Mouse (Mus musculus) cortical plate, adult 2 months (tissue): ENCODE measurements around the gene Myo3b. TPM values are rescaled to one million over a fixed set of nuclear protein-coding genes. Genes with fewer than 3 reads are reported as not detected.

Source experiments
- H3K27ac ChIP-seq: fragments of 200-500 bp; 2 replicates; pipeline ENCODE4 v1.5.1; 2012; ENCODE audit warnings: low read length, control low read depth, inconsistent platforms; ENCODE audit not compliant: insufficient read depth
- H3K4me1 ChIP-seq: fragments of 200-500 bp; 2 replicates; pipeline ENCODE4 v1.6.1; 2011; ENCODE audit warnings: low read length; ENCODE audit not compliant: control insufficient read depth, insufficient read depth
- H3K4me3 ChIP-seq: fragments of 200-500 bp; 2 replicates; pipeline ENCODE4 v1.5.1; 2011; ENCODE audit warnings: mild to moderate bottlenecking, low read length, control low read depth; ENCODE audit not compliant: insufficient read depth
- CTCF ChIP-seq: fragments of 200-500 bp; IDR thresholded peaks from 2 replicates; pipeline ENCODE4 v1.5.1; 2011; ENCODE audit warnings: mild to moderate bottlenecking, control low read depth, low read length; ENCODE audit not compliant: insufficient read depth; ENCODE audit errors: extremely low read depth
- POLR2A ChIP-seq: fragments of 200-500 bp; IDR thresholded peaks from 2 replicates; pipeline ENCODE4 v1.6.1; 2011; ENCODE audit warnings: mild to moderate bottlenecking, low read length, control low read depth; ENCODE audit not compliant: insufficient read depth; ENCODE audit errors: extremely low read depth
- polyA plus RNA-seq: library from polyadenylated mRNA; depleted of rRNA; stranded (reverse); fragments of >200 nt; gene quantifications from 2 replicates; pipeline ENCODE4 v1.2.3, GENCODE M21; 2012

The Myo3b gene
- polyA plus RNA-seq, 1 experiment: 0.44 TPM

DNA sequence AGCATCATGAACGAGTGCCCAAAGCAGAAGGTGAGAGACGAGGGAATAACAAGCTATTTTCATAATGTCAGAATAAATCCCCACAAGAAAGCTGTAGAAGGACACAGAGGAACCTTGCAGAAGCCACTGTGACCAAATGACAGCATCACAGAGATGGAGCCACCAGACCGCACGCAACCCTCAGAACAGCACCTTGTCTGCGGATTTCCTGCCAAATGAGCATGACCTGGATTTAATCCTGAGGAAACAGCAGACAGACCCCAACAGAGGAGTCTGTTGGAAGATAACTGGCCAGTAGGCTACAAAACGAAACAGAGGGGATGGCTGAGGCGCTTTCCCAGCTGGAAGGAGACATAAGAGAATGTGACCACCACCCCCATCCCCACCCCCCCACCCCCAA lies 300.1 kb downstream of the Myo3b start:
- H3K27ac ChIP-seq: no peak overlapping the region
- no peak for TF ChIP-seq CTCF
- TF ChIP-seq POLR2A: no peak
- no peaks in the 10 kb centered on the region for H3K4me1 ChIP-seq
- H3K4me3 ChIP-seq: no peak overlapping the region

DNA sequence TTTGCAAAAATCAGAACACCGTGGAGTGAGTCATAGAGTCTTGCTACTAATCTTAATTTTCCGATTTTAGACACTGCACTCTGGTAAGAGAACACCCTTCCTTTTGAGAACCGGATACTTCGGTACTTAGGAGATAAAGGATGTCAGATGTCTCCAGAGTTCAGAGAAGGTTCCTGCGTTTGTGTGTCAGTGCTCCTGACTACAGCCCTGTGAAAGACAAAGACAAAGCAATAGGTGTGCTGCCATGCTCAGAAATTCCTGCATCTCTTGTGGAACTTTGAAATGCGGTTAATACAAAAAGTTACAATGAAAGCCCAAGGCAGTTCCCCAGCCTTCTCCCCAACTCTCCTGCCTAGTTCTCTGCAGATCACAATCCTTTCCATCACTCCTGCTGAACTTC lies 300.6 kb downstream of the Myo3b start:
- Histone ChIP-seq H3K27ac (no peak overlapping the region), H3K4me3 (no peak overlapping the region), H3K4me1 (no peaks in the 10 kb centered on the region)
- TF ChIP-seq POLR2A (no peak), CTCF (no peak)

DNA sequence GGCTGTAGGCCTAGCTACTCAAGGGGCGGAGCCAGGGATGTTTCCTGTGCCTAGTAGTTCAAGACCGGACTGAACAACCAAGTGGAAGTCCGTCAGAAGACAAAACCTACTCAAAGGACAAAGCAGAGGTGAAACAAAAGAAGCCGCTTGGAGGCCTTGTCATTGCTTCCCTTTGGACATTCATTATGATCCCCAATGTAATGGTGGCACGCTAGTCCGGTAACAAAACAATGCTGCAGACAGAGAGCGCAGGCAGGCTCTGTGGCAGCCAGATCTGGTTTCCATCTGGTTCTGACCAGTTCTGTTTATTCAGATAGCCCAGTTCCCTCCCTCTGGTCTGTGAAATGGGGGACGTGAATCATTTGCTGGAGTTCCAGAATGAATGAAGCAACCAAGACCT lies 301.3 kb downstream of the Myo3b start:
- H3K4me3 ChIP-seq: no peak overlapping the region
- no peak overlapping the region for H3K27ac ChIP-seq
- no peaks in the 10 kb centered on the region for H3K4me1 ChIP-seq
- TF ChIP-seq CTCF: no peak
- no peak for TF ChIP-seq POLR2A

DNA sequence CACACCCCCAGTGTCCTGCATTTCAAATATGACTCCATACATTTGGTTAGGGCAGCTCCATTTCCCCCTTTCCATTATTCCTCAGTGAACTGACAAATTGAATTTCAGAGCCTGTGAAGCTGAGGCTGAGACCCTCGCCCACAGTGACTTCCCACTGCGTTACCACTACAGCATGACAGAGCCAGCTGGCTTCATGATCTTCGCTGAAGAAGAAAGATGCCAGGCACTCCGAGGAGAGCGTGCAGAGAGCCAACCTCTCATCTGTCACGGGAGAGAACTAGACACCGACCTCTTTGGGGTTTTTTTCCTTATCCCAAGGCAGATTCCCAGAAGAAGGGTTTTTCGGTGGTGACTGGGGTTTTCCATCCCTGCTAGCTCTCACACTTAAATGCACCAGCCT lies 306.2 kb downstream of the Myo3b start:
- H3K27ac ChIP-seq: no peak overlapping the region
- no peak overlapping the region for H3K4me3 ChIP-seq
- H3K4me1 ChIP-seq: no peaks in the 10 kb centered on the region
- TF ChIP-seq CTCF: no peak
- no peak for TF ChIP-seq POLR2A

DNA sequence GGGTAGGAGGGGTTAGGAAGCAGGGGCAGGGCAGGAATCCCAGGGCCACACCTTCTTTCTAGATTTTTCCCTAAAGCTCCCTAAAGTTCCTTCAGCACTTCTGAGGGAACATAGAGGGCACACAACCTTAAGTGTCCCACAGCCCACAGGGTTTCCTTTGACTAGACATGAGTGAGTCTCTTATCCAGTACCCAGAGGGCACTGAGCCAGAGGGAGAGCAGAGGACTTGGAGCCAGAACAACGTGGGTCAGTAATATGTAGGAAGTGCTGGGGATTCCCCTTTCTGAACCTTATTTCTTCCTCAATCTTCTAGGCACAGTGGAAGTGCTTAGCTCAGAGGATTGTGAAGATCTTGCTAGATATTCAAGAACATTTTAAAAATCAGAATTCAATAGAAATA lies 308.6 kb downstream of the Myo3b start:
- Histone ChIP-seq H3K27ac (no peak overlapping the region), H3K4me3 (no peak overlapping the region), H3K4me1 (no peaks in the 10 kb centered on the region)
- no peak for TF ChIP-seq POLR2A
- no peak for TF ChIP-seq CTCF

DNA sequence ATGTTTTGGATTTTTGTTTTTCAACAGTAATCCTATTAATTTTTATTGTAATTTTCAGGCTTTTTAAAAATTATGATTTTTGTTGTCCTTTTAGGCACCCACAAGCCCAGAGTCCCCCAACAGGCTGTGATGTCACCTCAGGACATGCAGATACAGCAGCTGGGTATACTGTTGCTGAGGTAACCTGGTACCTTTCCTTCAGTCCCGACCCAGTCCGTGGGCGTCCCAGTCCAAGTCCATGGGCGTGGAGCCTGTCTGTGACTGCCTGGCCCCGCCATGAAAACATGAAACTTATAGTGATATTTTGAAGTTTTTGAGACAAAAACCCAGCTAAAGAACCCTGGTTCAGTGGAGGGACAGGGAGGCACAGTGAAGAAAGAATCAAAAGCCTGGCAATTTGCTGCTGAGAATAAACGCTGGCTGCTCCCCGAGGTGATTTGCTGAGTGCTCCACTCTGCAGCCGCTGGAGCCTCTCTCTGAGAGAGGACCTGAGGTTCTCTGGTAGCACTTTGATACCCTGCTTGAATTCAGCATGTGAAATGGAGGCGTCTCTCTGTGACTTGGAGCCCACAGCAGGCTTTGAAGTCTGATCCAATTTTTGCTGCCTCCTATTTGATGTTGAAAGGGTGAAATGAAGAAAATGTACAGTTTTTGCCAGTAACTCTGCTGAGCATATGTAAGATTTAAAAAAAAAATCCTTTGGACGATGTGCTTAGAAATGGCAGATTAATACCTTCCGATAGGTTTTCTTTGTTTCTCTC lies 310.0 kb downstream of the Myo3b start:
- TF ChIP-seq POLR2A (no peak), CTCF (no peak)
- H3K4me3 ChIP-seq: no peak overlapping the region
- H3K27ac ChIP-seq: no peak overlapping the region
- no peaks in the 10 kb centered on the region for H3K4me1 ChIP-seq

DNA sequence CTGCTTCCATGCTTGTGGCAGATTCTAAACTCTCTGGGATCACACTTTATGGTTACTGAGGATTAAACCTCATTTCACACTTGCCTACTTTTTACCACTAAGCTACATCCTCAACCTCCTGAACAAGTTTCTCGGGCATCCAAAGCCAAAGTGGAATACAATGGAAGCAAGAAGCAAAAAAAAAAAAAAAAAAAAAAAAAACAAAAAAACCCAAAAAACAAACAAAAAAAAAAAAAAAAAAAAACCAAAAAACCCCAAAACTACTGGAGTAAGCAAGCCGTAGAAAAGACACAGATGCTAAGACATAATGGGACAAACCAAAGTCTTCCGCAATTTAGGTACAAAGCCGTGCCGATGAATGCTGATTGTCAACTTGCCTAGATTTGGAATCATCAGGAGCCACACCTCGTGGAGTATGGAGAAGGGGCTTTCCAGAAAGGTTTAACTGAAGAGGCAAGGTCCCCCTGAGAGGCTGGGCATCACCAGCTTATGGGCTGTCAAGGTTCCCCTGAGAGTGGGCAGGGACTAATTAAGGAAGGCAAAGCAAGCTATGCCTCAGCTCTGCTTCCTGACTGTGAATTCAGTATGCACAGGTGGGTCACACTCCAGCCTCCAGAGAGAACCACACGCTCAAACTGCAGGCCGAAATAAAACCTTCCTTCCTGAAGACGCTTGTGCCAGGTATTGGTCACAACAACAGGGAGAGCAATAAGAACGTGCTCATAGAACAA lies 313.7 kb downstream of the Myo3b start:
- Histone ChIP-seq H3K4me1 (no peaks in the 10 kb centered on the region), H3K27ac (no peak overlapping the region), H3K4me3 (no peak overlapping the region)
- no peak for TF ChIP-seq CTCF
- no peak for TF ChIP-seq POLR2A

DNA sequence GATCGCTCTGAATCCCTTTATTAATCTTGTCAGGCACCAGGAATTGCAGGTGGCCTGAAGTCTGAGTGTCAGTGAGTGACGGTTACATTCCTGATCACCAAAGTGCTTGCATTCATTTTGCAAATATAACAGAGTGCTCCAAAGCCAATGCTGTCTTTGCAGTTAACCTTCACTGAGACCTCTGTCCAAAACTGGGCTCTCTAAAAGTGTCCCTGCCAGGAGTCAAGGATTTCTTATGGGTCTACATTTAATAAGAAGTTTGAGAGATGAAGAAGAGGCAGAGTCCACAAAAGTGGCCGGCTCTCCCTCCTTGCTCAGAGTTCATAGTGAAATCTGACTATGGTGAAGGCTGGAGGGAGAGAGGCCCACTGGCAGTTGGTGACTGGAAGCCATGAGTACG lies 315.1 kb downstream of the Myo3b start:
- no peaks in the 10 kb centered on the region for H3K4me1 ChIP-seq
- H3K4me3 ChIP-seq: no peak overlapping the region
- no peak for TF ChIP-seq CTCF
- no peak for TF ChIP-seq POLR2A
- H3K27ac ChIP-seq: no peak overlapping the region

DNA sequence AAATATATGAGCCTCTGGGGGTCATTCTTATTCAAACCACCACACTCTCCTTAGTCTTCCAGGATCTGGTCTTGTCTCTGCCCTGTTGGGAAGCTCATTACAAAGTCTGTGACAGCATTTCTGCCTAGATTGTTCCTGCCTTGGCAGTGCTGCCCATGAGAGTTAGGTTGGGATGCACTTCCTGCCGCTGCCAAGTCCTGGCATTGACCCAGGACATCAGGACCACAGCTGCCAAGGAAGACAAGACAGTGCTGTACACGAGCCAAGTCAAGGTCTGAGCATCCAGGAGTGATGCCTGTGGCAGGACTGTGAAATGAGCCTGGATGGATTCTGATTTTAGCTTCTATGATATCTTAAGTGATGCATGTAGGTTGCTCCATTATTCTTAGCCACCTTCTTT lies 316.1 kb downstream of the Myo3b start:
- no peak for TF ChIP-seq CTCF
- no peak for TF ChIP-seq POLR2A
- Histone ChIP-seq H3K4me3 (no peak overlapping the region), H3K27ac (no peak overlapping the region), H3K4me1 (no peaks in the 10 kb centered on the region)

DNA sequence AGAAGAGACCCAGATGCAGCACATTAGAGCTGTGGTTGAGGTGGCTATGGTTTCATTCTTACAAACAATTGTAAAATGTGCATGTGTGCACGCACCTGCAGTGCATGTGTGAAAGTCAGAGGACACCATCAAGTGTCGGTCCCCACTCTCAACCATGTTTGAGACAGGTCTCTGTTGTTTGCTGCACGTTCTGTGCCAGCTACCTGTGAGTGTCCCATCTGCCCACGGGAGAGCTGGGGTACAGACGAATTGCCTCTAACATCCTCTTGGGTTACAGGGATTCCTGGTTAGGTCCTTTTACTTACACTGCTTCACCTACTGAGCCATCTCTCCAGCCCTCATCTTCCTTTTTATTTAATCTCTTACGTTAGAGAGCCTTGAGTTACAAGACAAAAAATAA lies 330.5 kb downstream of the Myo3b start:
- Histone ChIP-seq H3K4me1 (no peaks in the 10 kb centered on the region), H3K27ac (no peak overlapping the region), H3K4me3 (no peak overlapping the region)
- TF ChIP-seq POLR2A (no peak), CTCF (no peak)
